Mouse (Mus musculus) erythroid progenitor cell, adult 5-6 weeks (primary cell): ENCODE measurements at regions not wholly inside any gene's neighbourhood (a gene's known extent, or its start where the extent isn't known, plus 50 kb on each side); places are given as distances from the start of the nearest gene placed in this dataset.

Experiments used
- ATAC-seq: replicated peaks from 2 replicates; pipeline ENCODE4 v1.8.0; 2016; ENCODE audit warnings: moderate number of reproducible peaks, mild to moderate bottlenecking, moderate TSS enrichment, inconsistent platforms; ENCODE audit not compliant: poor library complexity, low FRiP score, severe bottlenecking

DNA sequence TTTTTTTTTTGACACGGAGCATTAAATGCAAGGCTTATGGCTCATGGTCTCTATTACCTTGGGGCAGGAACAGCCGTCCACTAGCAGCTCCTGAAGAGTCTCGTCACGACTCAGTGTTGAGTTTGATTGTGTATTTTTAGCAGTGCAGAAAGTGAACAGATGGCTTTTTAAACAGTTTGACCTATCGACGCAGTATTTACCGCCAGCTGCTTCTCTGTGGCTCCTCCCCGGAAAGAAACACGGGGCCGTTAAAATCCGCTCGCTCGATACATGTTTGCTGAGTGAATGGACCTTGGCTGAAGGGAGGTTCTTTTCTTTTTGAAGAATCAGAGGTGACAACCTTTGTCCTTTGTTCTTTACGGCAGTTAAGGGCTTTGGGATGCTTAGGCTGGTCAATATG, 401.3 kb upstream of the Kcnab2 start:
- no peak for ATAC-seq

GRCm38 (mm10) chr4:152878401-152878800, 400.7 kb upstream of the Kcnab2 start:
- no peak for ATAC-seq

- no peak for ATAC-seq
Measured at GRCm38 (mm10) chr4:152870046-152870445, 392.4 kb upstream of the Kcnab2 start.

DNA sequence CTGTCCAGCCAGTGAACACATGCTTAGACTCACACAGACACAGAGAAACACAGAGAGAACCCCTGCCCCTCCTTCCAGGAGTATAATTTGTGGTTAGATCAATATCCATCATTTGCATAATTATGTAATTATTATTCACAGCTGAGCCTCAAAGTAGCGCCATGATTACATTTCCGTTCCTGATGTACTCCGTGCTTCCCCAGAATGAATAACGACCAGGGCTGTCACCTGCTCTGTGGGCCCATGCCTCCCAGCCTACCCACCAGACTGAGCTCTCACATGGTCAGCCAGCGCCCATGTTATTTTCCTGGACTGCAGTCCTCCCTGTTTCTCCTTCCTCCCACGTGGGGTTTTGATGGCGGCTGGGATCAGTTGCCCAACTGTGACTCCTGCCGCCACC, 388.2 kb upstream of the Kcnab2 start:
- no peak for ATAC-seq

DNA sequence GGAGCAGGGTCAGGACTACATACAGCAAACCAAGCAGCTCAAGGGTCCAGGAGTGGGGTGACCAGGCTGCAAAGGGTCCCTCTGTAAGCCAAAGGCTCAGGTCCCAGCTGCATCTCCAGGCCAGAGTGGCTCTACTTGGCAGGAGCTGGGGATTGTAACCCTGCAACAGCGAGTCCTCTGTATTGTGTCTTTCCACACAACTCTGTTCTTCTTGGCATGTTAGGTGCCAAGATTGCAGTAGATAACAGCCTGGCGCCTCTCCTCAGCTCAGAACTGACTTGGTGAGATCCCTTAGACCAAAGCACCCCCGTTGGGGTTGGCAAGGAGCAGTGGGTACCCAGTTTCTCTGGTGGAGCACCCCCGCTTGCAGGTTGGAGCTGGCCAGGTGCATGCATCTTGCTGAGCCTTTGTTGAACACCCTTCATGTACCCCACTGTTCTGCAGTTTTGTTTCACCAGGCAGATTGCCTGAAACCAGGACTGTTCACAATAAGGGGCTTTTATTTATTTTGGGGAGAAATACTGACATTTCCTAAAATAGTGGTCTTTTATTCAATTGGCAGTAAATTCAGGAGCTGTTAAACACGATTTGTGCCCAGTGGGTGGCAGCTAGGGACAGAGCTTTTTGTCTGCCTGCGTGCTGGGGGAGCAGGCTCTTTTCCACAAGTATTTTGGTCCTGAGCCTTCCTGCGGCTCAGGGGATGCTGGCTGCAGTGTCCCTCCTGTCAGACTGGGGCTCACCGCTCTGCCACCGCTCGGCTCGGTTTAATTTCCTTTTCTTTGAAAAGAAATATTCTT, 385.3 kb upstream of the Kcnab2 start:
- no peak for ATAC-seq

GRCm38 (mm10) chr4:152859161-152859560, 381.5 kb upstream of the Kcnab2 start:
- ATAC-seq: no peak

- ATAC-seq: no peak
Measured at GRCm38 (mm10) chr4:152850147-152850546, 372.5 kb upstream of the Kcnab2 start.

DNA sequence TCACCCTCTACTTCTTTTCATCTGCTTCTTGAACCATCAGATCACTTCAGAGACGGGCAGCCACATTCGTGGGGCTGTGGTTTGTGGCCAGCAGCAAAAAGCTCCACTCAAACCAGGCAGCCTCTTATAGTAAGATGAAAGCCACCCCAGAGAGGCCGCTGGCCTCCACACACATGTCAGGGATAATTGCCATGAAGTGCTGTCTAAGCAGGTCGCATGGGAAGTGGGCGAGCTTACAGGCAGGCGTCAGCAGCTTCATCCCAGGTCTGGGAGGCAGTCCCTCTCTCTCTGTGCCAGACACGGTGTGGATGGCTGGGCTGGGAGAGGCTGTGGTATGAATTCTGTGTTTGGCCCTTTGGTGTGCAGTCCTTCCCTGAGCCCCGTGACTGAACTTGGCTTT, 358.4 kb upstream of the Kcnab2 start:
- ATAC-seq: no peak

DNA sequence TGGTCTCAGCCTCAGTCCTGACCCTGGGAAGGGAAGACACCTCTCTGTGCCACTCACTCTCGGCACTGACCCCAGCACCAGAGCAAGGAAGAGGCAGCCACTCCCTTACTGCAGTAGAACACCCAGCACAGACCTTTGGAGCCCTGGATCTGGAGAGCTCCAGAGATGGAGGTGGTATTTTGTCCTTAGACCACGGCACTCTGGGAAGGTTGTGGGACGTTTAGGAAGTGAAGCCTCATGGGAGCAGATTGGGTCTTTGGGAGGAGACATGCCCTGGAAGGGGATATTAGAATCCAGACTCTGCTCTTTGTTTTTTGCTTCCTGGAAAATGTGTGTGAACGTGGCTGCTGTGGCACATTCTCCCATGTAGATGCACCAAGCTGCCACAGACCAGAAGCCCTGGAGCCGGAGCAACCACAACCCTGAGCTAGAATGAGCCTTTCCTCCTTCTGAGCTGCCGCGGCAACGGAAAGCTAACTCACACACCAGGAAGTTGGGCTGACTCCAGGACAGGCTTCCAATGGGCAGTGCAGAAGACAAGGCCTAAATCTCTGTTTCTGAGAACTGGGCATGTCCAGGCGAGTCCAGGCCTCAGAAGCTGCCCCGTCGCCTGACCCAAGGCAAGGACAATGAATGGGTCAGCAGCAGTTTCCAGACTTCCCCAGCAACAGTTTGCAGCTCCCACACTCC, 356.9 kb upstream of the Kcnab2 start:
- ATAC-seq: no peak

DNA sequence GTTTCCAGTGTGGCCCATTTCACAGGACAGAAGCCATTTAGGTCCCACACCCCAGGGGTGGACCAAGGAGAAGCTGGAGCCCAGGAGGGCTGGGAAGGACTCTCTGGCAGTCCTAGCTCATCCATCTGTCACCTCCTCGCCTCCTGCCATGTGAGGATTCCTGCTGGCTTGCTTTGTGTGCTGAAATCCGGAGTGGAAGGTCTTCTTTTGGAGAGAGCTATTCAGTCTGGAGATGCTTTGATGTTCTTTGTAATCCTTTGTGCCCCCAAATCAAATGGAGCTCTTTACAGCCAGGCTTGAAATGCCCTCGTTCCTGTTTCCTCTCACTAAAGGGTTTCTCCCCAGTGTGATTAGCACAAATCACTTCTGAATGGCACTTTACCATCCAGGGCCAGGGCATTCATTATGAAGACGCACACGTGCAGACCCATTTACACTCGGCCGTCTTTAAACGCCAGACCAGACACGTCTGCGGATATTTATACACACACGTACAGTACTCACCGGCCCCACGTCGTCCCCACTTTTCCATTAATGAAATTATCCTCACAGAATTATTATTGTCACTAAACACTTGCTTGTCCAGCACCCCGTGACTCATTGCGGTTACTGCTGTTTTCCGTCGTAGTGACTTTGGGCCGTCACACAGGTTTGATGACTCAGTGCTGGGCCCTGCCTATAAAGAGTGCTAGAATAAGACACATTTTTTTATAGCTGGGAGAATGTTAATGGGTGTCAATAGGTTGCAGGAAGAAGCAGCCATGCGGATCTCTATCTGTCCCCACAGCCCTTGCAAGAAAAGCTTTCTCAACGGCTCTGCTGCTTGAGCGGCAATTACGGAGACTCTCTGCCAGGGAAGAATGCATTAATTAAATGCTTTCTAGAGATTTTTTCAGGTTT, 356.0 kb upstream of the Kcnab2 start:
- no peak for ATAC-seq

- no peak for ATAC-seq
Measured at GRCm38 (mm10) chr4:152832757-152833363, 355.2 kb upstream of the Kcnab2 start.

- no peak for ATAC-seq
Measured at GRCm38 (mm10) chr4:152825185-152825584, 347.5 kb upstream of the Kcnab2 start.

DNA sequence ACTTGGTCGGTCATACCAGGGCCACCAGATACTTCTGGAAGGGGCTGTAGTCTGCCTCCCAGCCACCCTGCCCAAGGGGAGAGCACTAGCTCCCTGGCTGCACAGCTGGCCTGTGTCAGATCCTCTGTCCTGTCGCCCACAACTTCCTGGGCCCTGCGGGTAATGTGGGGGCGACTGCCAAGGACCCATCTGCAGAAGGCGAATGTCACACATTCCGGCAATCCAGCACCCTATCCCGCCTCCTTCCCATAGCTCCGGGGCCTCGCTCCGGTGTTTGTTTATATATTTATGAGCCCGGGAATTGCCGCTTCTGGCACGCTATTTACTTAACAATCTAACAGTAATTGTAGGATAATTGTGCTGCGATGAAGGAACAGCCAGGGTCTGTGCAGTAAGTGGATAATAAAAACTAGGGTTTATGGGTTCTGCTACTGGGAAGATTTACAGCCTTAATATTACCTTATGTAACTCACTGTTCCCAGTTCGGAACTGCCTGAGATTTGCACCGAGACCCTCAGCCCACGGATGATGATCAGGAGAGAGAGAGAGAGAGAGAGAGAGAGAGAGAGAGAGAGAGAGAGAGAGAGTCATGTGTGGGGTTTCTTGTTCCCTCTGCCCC, 338.6 kb upstream of the Kcnab2 start:
- ATAC-seq: no peak

DNA sequence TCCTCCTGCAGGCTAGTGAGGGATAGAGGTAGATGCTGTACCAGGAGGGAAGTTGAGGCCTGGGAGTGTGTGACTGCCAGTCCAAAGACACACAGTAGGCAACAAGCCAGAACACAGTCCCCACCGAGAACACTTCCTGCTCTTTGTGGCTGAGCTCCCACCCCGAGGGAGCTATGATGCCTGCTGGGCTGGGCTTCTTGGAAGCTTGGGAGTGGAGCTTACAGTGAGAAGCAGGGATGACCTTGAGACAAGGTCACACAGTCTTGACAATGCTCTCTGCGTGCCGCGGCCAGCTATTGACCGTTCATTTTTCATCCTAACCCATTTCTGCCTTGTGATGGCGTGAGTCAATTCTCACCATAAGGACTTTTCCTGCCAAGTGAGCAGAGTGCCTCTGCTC, 328.9 kb upstream of the Kcnab2 start:
- no peak for ATAC-seq

DNA sequence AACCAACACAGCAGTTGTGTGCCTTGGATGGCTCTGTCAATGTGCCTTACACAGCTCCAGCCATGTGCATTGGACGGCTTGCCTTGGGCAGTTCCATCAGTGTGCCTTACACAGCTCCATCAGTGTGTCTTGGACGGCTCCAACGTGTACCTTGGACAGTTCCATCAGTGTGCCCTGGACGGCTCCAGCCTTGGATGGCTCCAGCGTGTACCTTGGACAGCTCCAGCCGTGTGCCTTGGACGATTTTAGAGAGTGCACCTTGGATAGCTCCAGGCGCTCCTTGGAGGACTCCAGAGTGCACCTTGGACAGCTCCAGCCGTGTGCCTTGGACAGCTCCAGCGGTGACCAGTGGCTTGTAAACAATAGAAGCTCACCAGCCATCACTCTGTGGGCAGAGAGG, 321.7 kb upstream of the Kcnab2 start:
- ATAC-seq: no peak

- no peak for ATAC-seq
Measured at GRCm38 (mm10) chr4:152788431-152788830, 310.8 kb upstream of the Kcnab2 start.

- ATAC-seq: no peak
Measured at GRCm38 (mm10) chr4:152784972-152785371, 307.3 kb upstream of the Kcnab2 start.

- no peak for ATAC-seq
Measured at GRCm38 (mm10) chr4:152779526-152779925, 301.9 kb upstream of the Kcnab2 start.

DNA sequence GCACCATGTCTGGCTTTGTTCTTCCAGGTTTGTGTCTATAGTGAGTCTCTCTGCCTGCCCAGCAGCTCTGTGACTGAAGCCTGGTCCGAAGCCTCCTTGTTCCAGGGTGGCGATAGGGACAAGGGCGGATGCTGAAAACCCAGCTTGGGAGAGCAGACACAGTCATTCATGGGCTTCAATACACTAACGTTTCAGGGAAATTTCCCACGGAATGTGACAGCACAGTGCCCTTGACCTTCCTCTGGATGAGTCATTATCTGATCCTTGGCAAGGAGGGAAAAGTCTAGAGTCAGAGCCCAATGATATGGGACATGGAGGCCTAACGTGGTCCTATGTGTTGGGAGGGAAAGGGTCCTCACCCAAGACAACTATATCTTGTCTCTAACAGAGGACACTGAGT, 298.1 kb upstream of the Kcnab2 start:
- no peak for ATAC-seq

DNA sequence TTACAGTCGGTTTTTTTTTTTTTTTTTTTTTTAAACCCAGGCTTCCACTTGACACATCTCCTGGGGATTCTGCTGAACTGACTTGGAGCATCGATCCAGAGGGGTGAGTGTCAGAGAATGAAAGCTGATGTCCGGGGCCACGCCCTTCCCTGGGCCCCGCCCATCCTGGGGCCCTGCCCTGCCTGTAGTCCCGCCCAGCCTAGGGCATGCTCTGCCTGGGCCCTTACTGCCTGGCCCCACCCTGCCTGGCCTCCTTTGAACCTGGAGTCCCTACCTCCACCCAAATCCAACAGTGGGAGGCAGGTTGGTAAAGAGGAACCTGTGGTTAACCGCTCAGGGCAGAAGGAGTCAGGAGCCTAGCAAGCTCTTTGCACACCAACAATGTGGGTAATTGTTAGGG, 293.7 kb upstream of the Kcnab2 start:
- no peak for ATAC-seq
